Mouse (Mus musculus) limb, embryonic 10.5 days (tissue): ENCODE results near the gene Nnat. TPM values are rescaled to one million over a fixed set of nuclear protein-coding genes. Genes with fewer than 3 reads are reported as not detected.

Experiments used
- DNase-seq: peaks from one replicate; pipeline ENCODE4 v3.0.0-alpha.2; 2017; ENCODE audit warnings: low spot score
- H3K27ac ChIP-seq: fragments of 300-500 bp; sonication (generic); 2 replicates; pipeline ENCODE4 v1.5.1; 2016; ENCODE audit warnings: mild to moderate bottlenecking
- H3K27me3 ChIP-seq: fragments of 300-500 bp; sonication (generic); 2 replicates; pipeline ENCODE4 v1.6.1; 2016; ENCODE audit warnings: low read depth, mild to moderate bottlenecking; ENCODE audit not compliant: poor library complexity, severe bottlenecking
- H3K36me3 ChIP-seq: fragments of 300-500 bp; sonication (generic); 2 replicates; pipeline ENCODE4 v1.6.1; 2016; ENCODE audit warnings: mild to moderate bottlenecking, moderate library complexity
- H3K4me1 ChIP-seq: fragments of 300-500 bp; sonication (generic); 2 replicates; pipeline ENCODE4 v1.6.1; 2016
- H3K4me3 ChIP-seq: fragments of 300-500 bp; sonication (generic); 2 replicates; pipeline ENCODE4 v1.5.1; 2016; ENCODE audit warnings: mild to moderate bottlenecking, moderate library complexity
- H3K9me3 ChIP-seq: fragments of 300-500 bp; sonication (generic); replicated peaks from 2 replicates; pipeline ENCODE4 v1.6.1; 2016; ENCODE audit warnings: mild to moderate bottlenecking
- WGBS: fragments of 180-500 bp; shearing (Covaris S2); methylation state at CpG from one replicate; pipeline ENCODE4 v1.1.7; 2016; 5-methylcytosine and 5-hydroxymethylcytosine counted together
- polyA plus RNA-seq: library from polyadenylated mRNA; unstranded; fragments of >200 nt; fragmentation: Nextera tagmentation; extraction: Ambion mirVana; gene quantifications from 2 replicates; pipeline ENCODE4 v1.2.1, GENCODE M21; 2016

Nnat gene
- polyA plus RNA-seq, 1 experiment from 2014 or later, result 2,112 TPM

DNA sequence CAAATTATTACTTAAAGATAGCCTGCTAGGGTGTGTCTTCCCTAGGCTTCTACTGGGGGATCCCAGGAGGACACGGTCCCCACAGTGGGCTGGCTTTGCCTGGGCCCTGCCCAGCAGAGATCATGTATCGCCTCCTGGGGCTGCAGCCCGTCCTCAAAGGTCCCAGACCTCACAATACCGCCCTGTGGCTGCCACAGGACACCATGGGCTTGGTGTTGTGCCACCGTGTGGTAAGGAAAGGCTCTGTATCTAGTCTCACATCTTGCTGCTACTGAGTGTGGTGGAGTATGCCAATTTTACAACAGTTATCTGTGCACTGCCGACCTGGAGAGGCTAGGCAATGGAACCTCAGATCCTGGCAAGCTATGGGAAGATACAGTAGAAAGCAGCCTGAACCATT lies 1.4 kb upstream of the Nnat start:
- H3K9me3 ChIP-seq, result peaks cover 34% of the 10 kb centered on the region
- DNase-seq, result peak; percentile 35
- peak overlapping the region; percentile 42; the same call in 1 of the 2 replicates for H3K27ac ChIP-seq
- no peaks in the 10 kb centered on the region for H3K27me3 ChIP-seq
- H3K36me3 ChIP-seq, result peaks cover 79% of the 10 kb centered on the region
- H3K4me3 ChIP-seq, result peak overlapping the region; percentile 6; the same call in 1 of the 2 replicates
- H3K4me1 ChIP-seq, result peaks cover 79% of the 10 kb centered on the region
- 45% methylated on average over 6 of the region's 6 CpGs for WGBS

DNA sequence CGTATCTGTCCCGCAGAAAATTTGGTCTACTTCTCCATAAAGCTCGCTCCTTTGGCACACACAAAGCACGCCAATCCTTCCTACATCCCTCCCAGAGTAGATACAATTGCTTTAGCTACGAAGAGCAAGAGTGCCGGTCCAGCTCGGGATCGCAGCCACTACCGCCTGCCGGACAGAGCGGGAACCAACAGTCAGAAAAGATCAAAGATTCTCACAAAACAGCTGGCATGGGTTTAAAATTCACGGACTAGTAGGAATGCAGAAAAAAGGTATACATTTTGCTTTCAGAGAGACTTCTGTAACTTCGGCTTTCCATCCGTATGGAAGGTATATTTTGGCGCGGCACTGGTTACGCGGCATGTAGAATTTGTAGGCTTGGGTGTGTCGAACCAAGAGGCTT lies 438 bp upstream of the Nnat start:
- DNase-seq, result peak; percentile 43
- H3K9me3 ChIP-seq, result peaks cover 34% of the 10 kb centered on the region
- H3K4me1 ChIP-seq, result peaks cover 78% of the 10 kb centered on the region

DNA sequence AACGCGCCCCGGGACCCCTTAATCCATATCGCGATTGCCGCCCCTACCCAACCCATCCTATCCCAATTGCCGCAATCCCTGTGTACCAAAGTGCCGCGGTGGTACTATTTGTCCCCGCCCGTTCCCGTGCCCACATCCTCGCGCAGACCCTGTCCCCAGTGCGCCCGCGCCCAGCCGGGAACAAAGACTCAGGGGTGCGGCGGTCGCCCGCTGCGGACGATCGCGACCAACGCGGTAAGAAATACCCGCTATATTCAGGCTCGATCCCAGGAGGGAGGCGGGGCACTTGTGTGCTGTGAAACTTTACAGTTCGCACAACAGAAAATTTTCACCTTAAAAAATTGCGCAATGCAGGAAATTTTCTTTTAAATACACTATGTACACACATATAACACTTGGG lies 424 bp downstream of the Nnat start:
- Histone ChIP-seq H3K4me3 (peak overlapping the region; percentile 67), H3K36me3 (peaks cover 90% of the 10 kb centered on the region), H3K9me3 (peaks cover 34% of the 10 kb centered on the region), H3K4me1 (peaks cover 81% of the 10 kb centered on the region), H3K27me3 (no peaks in the 10 kb centered on the region), H3K27ac (peak overlapping the region; percentile 92)
- WGBS, result 45% methylated on average over 33 of the region's 33 CpGs
- no peak for DNase-seq

More for the DNA sequence above, 438 bp upstream of the Nnat start:
- Histone ChIP-seq H3K4me3 (peak overlapping the region; percentile 67), H3K27me3 (no peaks in the 10 kb centered on the region), H3K27ac (peak overlapping the region; percentile 92), H3K36me3 (peaks cover 88% of the 10 kb centered on the region)
- WGBS, result 51% methylated on average over 19 of the region's 19 CpGs

DNA sequence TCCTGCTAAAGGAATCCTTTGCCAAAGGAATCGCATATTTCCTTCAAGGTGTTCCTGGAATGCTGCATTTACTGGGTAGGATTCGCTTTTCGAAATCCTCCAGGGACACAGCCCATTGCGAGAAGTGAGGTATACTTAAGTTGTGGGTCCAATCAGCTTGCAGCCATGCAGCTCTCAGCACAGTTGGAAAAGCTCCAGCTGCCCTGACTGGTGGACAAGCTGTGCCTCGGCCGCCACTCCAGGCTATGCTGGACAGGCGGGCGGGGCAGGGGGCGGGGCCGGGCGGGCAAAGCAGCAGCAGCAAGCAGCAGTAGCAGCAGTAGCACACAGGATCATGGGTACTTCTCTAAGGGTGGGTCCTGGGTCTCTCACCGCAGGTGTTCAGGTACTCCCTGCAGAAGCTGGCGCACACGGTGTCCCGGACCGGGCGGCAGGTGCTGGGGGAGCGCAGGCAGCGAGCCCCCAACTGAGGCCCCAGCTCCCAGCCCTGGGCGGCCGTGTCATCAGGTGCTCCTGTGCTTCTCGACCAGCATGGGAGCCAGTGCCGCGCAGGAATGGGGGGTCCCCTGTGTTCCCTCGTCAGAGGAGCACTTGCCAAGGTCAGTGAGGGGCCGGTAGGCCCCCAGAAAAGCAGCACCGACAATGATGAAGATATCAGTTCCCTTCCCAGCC lies 1.4 kb downstream of the Nnat start:
- Histone ChIP-seq H3K27ac (peak overlapping the region; percentile 77), H3K36me3 (peaks cover 82% of the 10 kb centered on the region), H3K4me3 (peak overlapping the region; percentile 67), H3K9me3 (peaks cover 34% of the 10 kb centered on the region), H3K27me3 (no peaks in the 10 kb centered on the region), H3K4me1 (peaks cover 73% of the 10 kb centered on the region)
- peak; percentile 72 for DNase-seq
- 53% methylated on average over 27 of the region's 27 CpGs for WGBS

DNA sequence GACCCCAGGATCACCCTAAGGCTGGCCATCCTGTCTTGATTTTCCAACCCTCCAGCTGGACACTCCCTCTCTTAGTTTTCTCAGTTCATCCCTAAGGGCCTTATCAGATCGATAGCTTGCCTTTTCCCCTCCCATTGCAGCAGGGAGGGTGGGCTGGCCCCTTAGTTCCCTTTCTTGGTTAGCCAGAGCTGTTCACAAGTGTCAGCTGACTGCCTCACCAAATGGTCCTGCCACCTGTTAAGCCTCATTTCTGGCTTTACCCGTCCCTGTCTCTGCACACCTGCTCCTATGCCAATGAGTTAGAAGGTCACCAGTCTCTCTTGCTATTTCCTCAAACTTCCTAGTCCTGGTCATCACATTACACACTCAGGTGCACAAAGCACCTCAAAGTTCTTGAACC lies 3.2 kb downstream of the Nnat start:
- H3K36me3 ChIP-seq, result peaks cover 64% of the 10 kb centered on the region
- 52% methylated on average over 2 of the region's 2 CpGs for WGBS
- 0 out of 2 replicates have a peak overlapping the region, but pooled peaks have one; percentile 4 for H3K27ac ChIP-seq

DNA sequence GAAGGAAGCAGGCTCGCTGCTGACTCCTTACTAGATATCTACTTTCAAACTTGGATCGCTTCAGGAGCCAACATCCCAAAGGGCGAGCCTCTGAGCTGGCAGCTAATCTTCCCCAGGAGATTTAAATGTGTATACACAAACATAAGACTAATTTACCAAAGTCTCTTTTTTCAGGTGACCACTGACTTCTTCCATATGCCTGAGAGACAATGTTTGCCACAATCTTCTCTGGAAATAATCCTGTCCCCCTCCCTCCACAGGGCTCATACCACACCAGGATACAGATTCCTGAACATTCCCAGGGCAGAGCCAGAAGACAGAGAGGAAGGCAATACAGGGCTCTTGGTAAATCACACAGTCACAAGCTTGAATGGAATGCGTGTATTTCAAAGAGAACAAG lies 4.8 kb downstream of the Nnat start:
- WGBS, result 84% methylated on average over 4 of the region's 4 CpGs
- peak overlapping the region; percentile 95 for H3K4me3 ChIP-seq
- H3K27ac ChIP-seq, result 0 out of 2 replicates have a peak overlapping the region, but pooled peaks have one; percentile 98
- peaks cover 47% of the 10 kb centered on the region for H3K36me3 ChIP-seq
- H3K27me3 ChIP-seq, result no peaks in the 10 kb centered on the region
- no peak for DNase-seq
- peaks cover 17% of the 10 kb centered on the region for H3K9me3 ChIP-seq
- peaks cover 56% of the 10 kb centered on the region for H3K4me1 ChIP-seq

More for the DNA sequence above, 3.2 kb downstream of the Nnat start:
- H3K27me3 ChIP-seq, result no peaks in the 10 kb centered on the region
- H3K4me3 ChIP-seq, result 0 out of 2 replicates have a peak overlapping the region, but pooled peaks have one; percentile 2
- DNase-seq, result peak; percentile 33
- peaks cover 33% of the 10 kb centered on the region for H3K9me3 ChIP-seq
- peaks cover 66% of the 10 kb centered on the region for H3K4me1 ChIP-seq

DNA sequence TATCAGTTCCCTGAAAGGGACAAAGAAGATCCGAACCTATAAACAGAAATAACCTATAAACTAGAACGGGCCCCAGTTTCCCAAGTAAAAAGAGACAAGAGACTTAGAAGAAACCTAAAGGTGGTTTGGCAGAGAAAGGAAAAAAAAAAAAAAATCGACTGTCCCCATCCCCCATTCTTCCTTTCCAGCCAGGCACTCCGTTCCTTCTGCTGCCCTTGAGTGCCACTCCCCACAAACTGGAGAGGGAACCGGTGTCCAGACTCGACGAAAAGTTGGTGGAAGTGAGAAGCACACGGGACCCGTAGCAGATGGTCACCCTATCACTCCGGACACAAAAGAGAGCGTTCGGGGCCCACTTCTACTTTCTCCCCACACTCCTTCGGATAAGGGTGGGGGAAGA lies 5.6 kb downstream of the Nnat start:
- peaks cover 40% of the 10 kb centered on the region for H3K36me3 ChIP-seq
- peaks cover 11% of the 10 kb centered on the region for H3K9me3 ChIP-seq
- H3K27me3 ChIP-seq, result no peaks in the 10 kb centered on the region
- DNase-seq, result no peak
- peak overlapping the region; percentile 95 for H3K4me3 ChIP-seq
- 7% methylated on average over 13 of the region's 13 CpGs for WGBS
- H3K4me1 ChIP-seq, result peaks cover 56% of the 10 kb centered on the region
- H3K27ac ChIP-seq, result peak overlapping the region; percentile 98

DNA sequence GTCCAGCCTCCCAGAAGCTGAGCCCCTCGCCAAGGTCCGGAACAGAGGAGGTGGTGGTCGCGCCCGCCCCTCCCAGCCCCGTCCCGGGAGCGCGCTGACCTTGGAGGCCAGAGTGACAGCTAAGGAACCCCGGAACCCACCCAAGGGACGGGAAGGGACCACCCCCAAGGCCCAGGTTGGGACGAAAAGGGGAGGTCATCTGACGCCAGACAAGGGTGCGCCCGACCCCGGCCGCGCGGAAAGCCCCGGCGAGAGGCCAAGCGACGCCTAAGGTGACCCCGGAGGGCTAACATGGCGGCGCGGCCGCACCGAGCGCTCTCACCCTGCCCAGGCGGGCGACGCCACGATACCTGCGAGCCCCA lies 6.0 kb downstream of the Nnat start:
- WGBS, result under 1% methylated on average over 35 of the region's 35 CpGs
- peak overlapping the region; percentile 95 for H3K4me3 ChIP-seq
- DNase-seq, result no peak

DNA sequence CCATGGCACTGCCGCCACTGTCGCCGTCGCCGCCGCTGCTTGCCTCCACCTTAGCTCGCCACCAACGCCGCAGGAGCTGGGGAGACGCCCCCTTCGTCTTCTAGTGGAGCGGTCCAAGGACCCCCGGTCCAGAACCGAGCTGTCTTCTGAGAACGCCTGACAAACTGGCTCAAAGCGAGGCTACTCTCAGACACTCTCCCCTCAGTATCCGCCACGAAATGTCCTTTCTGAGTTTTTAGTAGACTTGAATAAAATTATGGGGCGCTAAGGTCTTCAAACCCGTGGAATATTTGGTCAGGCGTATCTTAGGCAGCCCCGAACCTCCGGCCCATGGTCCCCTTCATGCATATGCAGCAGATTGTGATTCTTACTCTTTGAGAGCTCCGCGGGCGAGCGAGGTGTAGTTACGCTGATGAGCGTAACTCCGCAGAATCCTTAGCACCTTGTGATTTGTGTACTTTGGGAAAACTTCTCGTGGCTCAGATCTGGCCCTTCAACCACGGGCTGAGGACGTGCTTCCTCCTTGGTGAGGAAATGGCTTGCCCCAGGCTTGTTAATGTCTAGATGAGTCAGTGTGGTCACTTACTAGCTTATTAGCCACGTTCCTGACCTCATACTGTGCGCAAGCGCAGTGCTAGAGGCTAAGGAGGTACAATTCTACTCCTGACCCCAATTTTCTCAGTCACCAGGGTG lies 6.5 kb downstream of the Nnat start:
- DNase-seq, result peak; percentile 89
- H3K27me3 ChIP-seq, result no peaks in the 10 kb centered on the region
- H3K4me1 ChIP-seq, result peaks cover 62% of the 10 kb centered on the region
- H3K9me3 ChIP-seq, result peaks cover 5% of the 10 kb centered on the region
- under 1% methylated on average over 36 of the region's 36 CpGs for WGBS
- H3K27ac ChIP-seq, result peak overlapping the region; percentile 98
- peak overlapping the region; percentile 95 for H3K4me3 ChIP-seq
- H3K36me3 ChIP-seq, result peaks cover 33% of the 10 kb centered on the region

More for the DNA sequence above, 6.0 kb downstream of the Nnat start:
- Histone ChIP-seq H3K9me3 (peaks cover 11% of the 10 kb centered on the region), H3K27ac (peak overlapping the region; percentile 98), H3K27me3 (no peaks in the 10 kb centered on the region), H3K4me1 (peaks cover 58% of the 10 kb centered on the region), H3K36me3 (peaks cover 38% of the 10 kb centered on the region)

DNA sequence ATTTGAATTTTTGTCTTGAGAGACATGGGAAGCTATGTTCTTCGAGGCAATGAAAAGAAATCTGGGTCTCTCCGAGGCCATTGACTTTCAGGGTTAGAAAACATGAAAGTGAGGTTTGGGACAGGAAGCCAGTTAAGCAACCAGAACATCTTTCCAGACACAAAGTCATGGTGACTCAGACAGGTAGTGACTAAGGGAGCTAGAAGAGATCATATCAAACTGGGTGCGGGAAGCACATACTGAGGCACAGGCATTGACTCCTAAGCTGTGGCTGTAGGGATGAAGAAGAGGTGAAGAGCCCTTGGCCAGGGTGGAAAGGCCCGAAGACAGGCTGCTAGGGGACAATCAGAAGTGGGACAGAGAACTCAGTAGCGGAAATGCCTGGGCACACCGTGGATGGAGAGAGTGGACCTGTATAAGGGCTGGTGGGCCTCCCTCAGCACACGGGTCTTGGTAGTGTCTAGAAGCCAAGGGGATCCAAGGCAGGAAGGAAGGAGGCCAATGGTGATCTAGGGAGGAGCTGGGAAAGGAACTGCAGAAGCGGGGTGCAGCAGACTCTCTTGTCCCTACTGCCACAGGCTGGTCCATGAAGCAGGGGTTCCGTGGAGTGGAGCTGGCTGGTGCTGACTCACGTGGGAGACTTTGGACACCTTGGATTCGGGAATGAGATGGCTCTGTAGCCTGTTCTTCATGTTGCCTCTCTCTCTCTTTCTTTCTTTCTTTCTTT lies 7.5 kb downstream of the Nnat start:
- peaks cover 54% of the 10 kb centered on the region for H3K4me1 ChIP-seq
- H3K27me3 ChIP-seq, result no peaks in the 10 kb centered on the region
- peaks cover 2% of the 10 kb centered on the region; the same call in 1 of the 2 replicates for H3K9me3 ChIP-seq
- H3K4me3 ChIP-seq, result peak overlapping the region; percentile 95
- H3K36me3 ChIP-seq, result peaks cover 23% of the 10 kb centered on the region
- 89% methylated on average over 11 of the region's 11 CpGs for WGBS
- H3K27ac ChIP-seq, result peak overlapping the region; percentile 98
- no peak for DNase-seq

DNA sequence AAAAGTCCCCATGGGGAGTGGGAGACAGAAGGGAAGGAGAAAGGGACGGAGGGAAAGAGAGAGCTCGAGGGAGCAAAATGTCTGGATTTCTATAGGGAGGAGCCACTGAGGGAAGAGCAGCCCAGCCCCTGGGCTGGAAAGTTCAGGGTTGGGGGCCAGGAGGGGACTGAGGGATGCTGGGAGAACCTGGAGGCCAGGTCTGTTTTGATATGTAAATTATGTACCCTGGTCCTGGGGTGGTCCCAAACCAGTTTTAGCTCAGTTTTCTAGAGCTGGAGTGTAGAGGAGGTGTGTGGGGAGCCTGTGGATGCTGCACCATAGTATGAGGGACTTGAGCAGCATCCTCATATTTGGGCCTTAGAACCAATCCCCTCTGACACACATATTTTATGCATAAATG lies 9.0 kb downstream of the Nnat start:
- Histone ChIP-seq H3K9me3 (no peaks in the 10 kb centered on the region), H3K36me3 (peaks cover 8% of the 10 kb centered on the region), H3K4me1 (peaks cover 40% of the 10 kb centered on the region), H3K27ac (no peak overlapping the region), H3K4me3 (no peak overlapping the region), H3K27me3 (no peaks in the 10 kb centered on the region)
- no peak for DNase-seq
- 43% methylated on average over 2 of the region's 2 CpGs for WGBS

DNA sequence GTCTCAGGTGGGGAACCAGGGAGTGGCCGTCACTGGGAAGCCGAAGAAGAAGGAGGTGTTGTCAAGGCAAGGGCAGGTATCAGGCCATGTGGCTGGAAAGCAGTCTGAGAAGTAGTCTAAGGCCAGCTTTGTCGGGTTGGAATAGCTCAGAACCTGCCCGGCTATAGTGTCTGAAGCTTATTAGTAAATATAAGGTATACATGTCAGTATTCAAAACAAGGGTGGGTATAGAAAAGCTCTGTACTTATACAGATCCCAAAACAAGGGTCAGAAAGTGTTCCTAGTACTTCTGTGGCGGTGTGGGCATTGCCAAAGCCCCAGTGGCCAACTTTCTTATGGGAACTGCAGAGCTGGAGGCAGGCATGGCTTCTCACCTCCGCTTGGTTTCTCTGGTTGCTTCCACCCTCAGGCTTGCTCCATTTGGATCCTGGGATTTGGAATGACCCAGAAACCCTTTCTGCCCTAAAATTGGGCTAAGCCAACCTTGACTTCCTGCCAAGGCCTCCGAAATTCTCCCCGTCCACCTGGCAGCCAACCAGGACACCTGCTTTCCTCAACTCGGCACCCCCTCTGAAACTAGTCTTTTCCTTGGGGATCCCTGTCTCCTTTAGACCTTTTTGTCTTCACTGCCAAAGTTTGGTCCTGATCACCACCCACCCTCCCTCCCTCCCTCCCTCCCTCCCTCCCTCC lies 10.1 kb downstream of the Nnat start:
- Histone ChIP-seq H3K36me3 (no peaks in the 10 kb centered on the region), H3K4me3 (no peak overlapping the region), H3K9me3 (no peaks in the 10 kb centered on the region), H3K4me1 (peaks cover 29% of the 10 kb centered on the region), H3K27ac (no peak overlapping the region), H3K27me3 (no peaks in the 10 kb centered on the region)
- WGBS, result 73% methylated on average over 9 of the region's 9 CpGs
- DNase-seq, result no peak
